Mouse (Mus musculus): ENCODE results near the gene Ccnt2. TPM values are rescaled to one million over a fixed set of nuclear protein-coding genes. Genes with fewer than 3 reads are reported as not detected.

Ccnt2 gene
- polyA plus RNA-seq, 1 experiment from 2014 or later = 70.9 TPM

GRCm38 (mm10) chr1:127834202-127834601 lies 60.2 kb downstream of the Ccnt2 start:
- Histone ChIP-seq H3K36me3 (no peaks in the 10 kb centered on the region), H3K4me2 (no peak overlapping the region), H3K27me3 (replicated peaks) (no peaks in the 10 kb centered on the region), H3K27ac (ENCODE audit: poor library complexity, severe bottlenecking) (no peak overlapping the region), H3K9ac (no peak overlapping the region), H3K9me3 (replicated peaks) (no peaks in the 10 kb centered on the region), H3K4me3 (no peak overlapping the region), H3K4me1 (replicated peaks) (0 out of 2 replicates have a peak, but pooled peaks cover 7% of the 10 kb centered on the region)
- WGBS = 31% methylated on average over 4 of the region's 4 CpGs
- ATAC-seq (ENCODE audit: insufficient number of reproducible peaks, low FRiP score) = no peak

DNA sequence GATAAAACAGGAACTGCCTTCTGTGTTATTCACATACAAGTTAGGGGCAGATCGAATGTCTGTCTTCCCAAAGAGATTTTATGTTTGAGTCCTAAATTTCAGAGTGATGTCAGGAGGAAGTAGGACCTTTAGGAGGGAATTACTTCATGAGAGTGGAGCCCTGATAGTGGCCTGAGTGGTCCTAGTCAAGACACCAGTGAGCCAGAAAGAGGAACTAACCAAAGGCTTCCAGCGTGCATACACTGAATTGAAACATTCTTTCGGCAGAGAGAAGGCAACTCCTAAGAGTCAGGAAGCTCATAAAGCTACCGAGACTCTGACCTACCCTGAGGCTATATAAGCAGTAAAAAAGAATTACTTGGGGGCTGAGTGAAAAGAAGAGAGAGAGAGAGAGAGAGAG lies 62.7 kb downstream of the Ccnt2 start:
- H3K4me2 ChIP-seq = no peak overlapping the region
- no peak overlapping the region for H3K4me3 ChIP-seq
- no peaks in the 10 kb centered on the region for H3K27me3 ChIP-seq (replicated peaks)
- H3K4me1 ChIP-seq (replicated peaks) = 0 out of 2 replicates have a peak, but pooled peaks cover 7% of the 10 kb centered on the region
- 69% methylated on average over 4 of the region's 4 CpGs for WGBS
- H3K9ac ChIP-seq = no peak overlapping the region
- H3K36me3 ChIP-seq = no peaks in the 10 kb centered on the region
- H3K9me3 ChIP-seq (replicated peaks) = no peaks in the 10 kb centered on the region
- ATAC-seq (ENCODE audit: insufficient number of reproducible peaks, low FRiP score) = no peak
- no peak overlapping the region for H3K27ac ChIP-seq (ENCODE audit: poor library complexity, severe bottlenecking)

- 0 out of 2 replicates have a peak, but pooled peaks cover 7% of the 10 kb centered on the region for H3K4me1 ChIP-seq (replicated peaks)
- WGBS = 77% methylated on average over 1 of the region's 1 CpGs
- H3K9ac ChIP-seq = no peak overlapping the region
- H3K27me3 ChIP-seq (replicated peaks) = no peaks in the 10 kb centered on the region
- no peaks in the 10 kb centered on the region for H3K36me3 ChIP-seq
- no peak for ATAC-seq (ENCODE audit: insufficient number of reproducible peaks, low FRiP score)
- no peak overlapping the region for H3K4me3 ChIP-seq
- no peak overlapping the region for H3K27ac ChIP-seq (ENCODE audit: poor library complexity, severe bottlenecking)
- H3K9me3 ChIP-seq (replicated peaks) = no peaks in the 10 kb centered on the region
- H3K4me2 ChIP-seq = no peak overlapping the region
Measured at GRCm38 (mm10) chr1:127838602-127839001, 64.6 kb downstream of the Ccnt2 start.

DNA sequence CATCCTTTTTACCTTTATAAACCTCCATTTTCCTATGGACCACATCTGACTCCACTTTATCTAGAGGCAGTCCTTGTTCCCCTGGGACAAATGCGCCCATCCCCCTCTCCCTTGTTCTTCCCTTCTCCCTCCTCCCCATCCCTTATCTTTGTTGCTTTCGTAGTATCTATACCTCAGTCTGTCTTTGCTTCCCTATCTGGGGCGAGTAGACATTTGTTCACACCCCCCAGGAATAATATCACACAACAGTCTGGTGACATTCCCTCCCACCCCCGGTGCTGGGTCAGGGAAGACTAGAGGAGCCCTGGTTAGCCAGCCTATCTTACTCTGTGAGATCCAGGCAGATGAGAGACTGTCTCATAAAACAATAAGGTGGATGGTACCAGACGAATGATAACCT lies 71.5 kb downstream of the Ccnt2 start:
- no peaks in the 10 kb centered on the region for H3K36me3 ChIP-seq
- no peak overlapping the region for H3K9ac ChIP-seq
- no peaks in the 10 kb centered on the region for H3K4me1 ChIP-seq (replicated peaks)
- ATAC-seq (ENCODE audit: insufficient number of reproducible peaks, low FRiP score) = no peak
- H3K9me3 ChIP-seq (replicated peaks) = no peaks in the 10 kb centered on the region
- no peaks in the 10 kb centered on the region for H3K27me3 ChIP-seq (replicated peaks)
- no peak overlapping the region for H3K4me2 ChIP-seq
- no peak overlapping the region for H3K27ac ChIP-seq (ENCODE audit: poor library complexity, severe bottlenecking)
- WGBS = 39% methylated on average over 5 of the region's 5 CpGs
- H3K4me3 ChIP-seq = no peak overlapping the region

DNA sequence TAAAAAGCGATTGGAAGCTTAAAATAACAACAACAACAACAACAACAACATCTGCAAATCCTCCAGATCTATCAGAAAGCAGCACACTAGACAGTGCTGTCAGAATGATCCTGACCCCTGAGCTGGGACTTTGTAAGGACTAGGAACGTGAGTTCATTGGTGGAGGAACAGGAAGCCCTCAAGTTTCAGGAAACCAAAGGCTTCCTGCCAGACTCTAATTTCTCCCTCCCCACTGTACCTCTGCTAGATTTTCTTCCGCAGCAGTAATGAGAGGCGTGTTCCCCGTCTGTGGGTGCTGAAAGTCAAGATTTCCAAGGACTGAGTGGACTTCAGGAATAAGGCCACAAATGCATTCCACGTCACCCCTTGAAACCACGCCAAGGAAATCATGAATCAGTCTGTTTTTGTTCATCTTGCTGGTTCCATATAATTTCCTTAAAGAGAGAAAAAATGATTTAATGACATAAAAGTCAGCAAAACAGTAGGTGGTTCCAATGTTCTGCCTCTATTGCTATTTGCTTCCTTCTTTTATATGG lies 76.2 kb downstream of the Ccnt2 start:
- Histone ChIP-seq H3K9ac (no peak overlapping the region), H3K4me3 (no peak overlapping the region), H3K4me2 (no peak overlapping the region), H3K27ac (ENCODE audit: poor library complexity, severe bottlenecking) (no peak overlapping the region), H3K36me3 (no peaks in the 10 kb centered on the region), H3K9me3 (replicated peaks) (peaks cover 9% of the 10 kb centered on the region), H3K4me1 (replicated peaks) (no peaks in the 10 kb centered on the region), H3K27me3 (replicated peaks) (no peaks in the 10 kb centered on the region)
- WGBS = 54% methylated on average over 7 of the region's 7 CpGs
- 0 out of 2 replicates have a peak, but pooled peaks have one; percentile 22 for ATAC-seq (ENCODE audit: insufficient number of reproducible peaks, low FRiP score)

DNA sequence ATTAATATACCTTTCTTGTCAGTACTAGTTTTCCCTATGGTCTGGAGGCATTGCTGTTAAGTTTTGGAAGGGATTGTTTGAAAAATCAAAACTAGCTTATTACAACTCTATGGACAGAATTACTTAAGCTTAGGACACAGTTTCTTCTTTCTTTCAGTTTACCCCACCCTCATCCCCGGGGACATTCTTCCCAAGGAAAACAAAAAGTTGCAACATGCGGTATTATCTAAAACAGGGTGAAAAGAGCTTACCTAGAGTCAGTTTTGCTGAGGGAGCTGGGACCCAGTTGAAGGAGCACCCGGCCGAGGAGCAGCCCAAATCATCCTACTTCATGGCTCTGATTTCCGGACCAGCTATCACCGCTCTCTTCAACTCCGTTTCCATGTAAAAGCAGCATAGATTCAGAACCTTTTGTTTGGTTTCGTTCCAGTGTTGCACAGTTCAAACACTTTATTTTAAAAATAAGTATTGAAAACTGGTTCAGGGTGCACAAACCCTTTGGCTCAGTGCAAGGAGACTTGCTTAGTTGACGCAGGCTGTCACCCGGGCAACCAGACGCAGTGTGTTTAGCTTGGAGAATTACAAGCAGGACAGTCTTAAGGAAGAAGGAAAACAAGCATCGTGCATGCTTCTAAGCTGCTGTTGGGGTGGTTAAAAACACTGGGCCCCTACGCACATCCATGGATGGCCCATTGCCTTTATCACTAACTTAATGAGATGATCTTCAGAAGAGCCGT lies 80.7 kb downstream of the Ccnt2 start, which contains the start of gene Map3k19:
Gene Map3k19 (minus strand): TSS at position 546 of the 737 bp plus-strand sequence.
- Histone ChIP-seq H3K9ac (no peak within 1 kb of the TSS), H3K4me2 (no peak within 1 kb of the TSS), H3K4me3 (no peak within 1 kb of the TSS), H3K27me3 (replicated peaks) (no peaks in the 10 kb centered on the region), H3K4me1 (replicated peaks) (no peaks in the 10 kb centered on the region), H3K9me3 (replicated peaks) (peaks cover 9% of the 10 kb centered on the region), H3K27ac (ENCODE audit: poor library complexity, severe bottlenecking) (no peak within 1 kb of the TSS), H3K36me3 (no peaks in the 10 kb centered on the region)
- WGBS = 77% methylated on average over 14 of the region's 14 CpGs
- ATAC-seq (ENCODE audit: insufficient number of reproducible peaks, low FRiP score) = no peak

Other genes with a start within 250 kb of the Ccnt2 start
- gene Tmem163, start 94.6 kb upstream of the Ccnt2 start, polyA plus RNA-seq (2016; fragmentation: Nextera tagmentation; extraction: Ambion mirVana) = 29.3 and 35.0 TPM in 2 replicates
- gene Acmsd, start 44.8 kb upstream of the Ccnt2 start, polyA plus RNA-seq (2016; fragmentation: Nextera tagmentation; extraction: Ambion mirVana) = 0.18 and 0.42 TPM in 2 replicates
- not detected in 2 replicates for gene Map3k19, start 80.9 kb downstream of the Ccnt2 start, polyA plus RNA-seq (2016; fragmentation: Nextera tagmentation; extraction: Ambion mirVana)
- gene Rab3gap1, start 94.6 kb downstream of the Ccnt2 start, polyA plus RNA-seq (2016; fragmentation: Nextera tagmentation; extraction: Ambion mirVana) = 28.4 and 28.7 TPM in 2 replicates

Data from heart, embryonic 12.5 days (tissue).